Mouse (Mus musculus) regulatory T cell (primary cell): ENCODE data around the gene 4930432K21Rik.

Experiments
- in situ Hi-C: fragments of 300-600 bp; cut with MboI, MseI; formaldehyde crosslinking; loops from one replicate; pipeline ENCODE4 v1.15.1; 2025; ENCODE audit warnings: high pct_unique_total_duplicates

The 4930432K21Rik gene

GRCm38 (mm10) chr8:84206666-84207065 is 58.8 kb downstream of the 4930432K21Rik start:
- in situ Hi-C loops = no loop called here

GRCm38 (mm10) chr8:84207811-84208210 is 60.0 kb downstream of the 4930432K21Rik start:
- in situ Hi-C loops = no loop called here

- in situ Hi-C loops = no loop called here
These were observed 60.9 kb downstream of the 4930432K21Rik start for GRCm38 (mm10) chr8:84208381-84209380.

GRCm38 (mm10) chr8:84210167-84210791 is 62.5 kb downstream of the 4930432K21Rik start:
- in situ Hi-C loops = no loop called here

- in situ Hi-C loops = no loop called here
These were observed 63.4 kb downstream of the 4930432K21Rik start for GRCm38 (mm10) chr8:84211202-84211601.

GRCm38 (mm10) chr8:84211881-84212563 is 64.2 kb downstream of the 4930432K21Rik start:
- in situ Hi-C loops = no loop called here

GRCm38 (mm10) chr8:84213277-84213676 is 65.5 kb downstream of the 4930432K21Rik start:
- in situ Hi-C loops = no loop called here

- in situ Hi-C loops = no loop called here
These were observed 69.4 kb downstream of the 4930432K21Rik start for GRCm38 (mm10) chr8:84217206-84217605.

- in situ Hi-C loops = no loop called here
These were observed 70.3 kb downstream of the 4930432K21Rik start for GRCm38 (mm10) chr8:84218143-84218542.

- in situ Hi-C loops = loop anchor here (5.0 kb wide), 1 partner anchor 53 kb away; no protein-coding TSS in a partner anchor
These were observed 72.3 kb downstream of the 4930432K21Rik start for GRCm38 (mm10) chr8:84220105-84220504.
